Mouse (Mus musculus): ENCODE measurements around the gene Aunip. TPM values are rescaled to one million over a fixed set of nuclear protein-coding genes. Genes with fewer than 3 reads are reported as not detected.

The Aunip gene
- polyA plus RNA-seq, 2 experiments from 2014 or later = 0.26 to 1.2 TPM

- no peak for ATAC-seq
Observed at GRCm38 (mm10) chr4:134557626-134558249, 46.9 kb downstream of the Aunip start.

DNA sequence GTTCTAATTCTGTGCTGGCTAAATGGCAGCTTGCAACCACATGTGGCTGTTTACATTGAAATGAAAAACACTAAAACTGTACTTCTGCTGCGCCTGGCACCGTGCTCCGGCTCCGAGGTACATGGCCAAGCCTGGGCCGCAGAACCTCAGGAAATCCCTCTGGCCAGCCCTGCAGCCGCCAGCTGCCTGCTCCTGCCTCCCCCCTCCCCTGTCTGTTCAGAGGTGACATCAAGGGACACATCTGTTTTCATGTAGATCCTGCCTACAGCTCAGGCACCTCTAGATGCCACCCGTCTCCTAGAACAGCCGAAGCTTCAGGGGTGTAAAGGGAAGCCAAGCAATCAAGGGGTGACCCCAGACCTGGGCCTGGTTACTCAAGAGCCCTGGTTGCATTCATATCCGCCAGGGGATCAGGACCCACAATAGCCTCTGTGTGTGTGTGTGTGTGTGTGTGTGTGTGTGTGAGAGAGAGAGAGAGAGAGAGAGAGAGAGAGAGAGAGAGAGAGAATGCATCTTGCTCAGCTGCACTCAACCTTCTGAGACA is 47.8 kb downstream of the Aunip start:
- ATAC-seq = no peak

- no peak for ATAC-seq
Observed at GRCm38 (mm10) chr4:134559154-134559553, 48.4 kb downstream of the Aunip start.

GRCm38 (mm10) chr4:134560699-134561098 is 49.9 kb downstream of the Aunip start:
- ATAC-seq = no peak

DNA sequence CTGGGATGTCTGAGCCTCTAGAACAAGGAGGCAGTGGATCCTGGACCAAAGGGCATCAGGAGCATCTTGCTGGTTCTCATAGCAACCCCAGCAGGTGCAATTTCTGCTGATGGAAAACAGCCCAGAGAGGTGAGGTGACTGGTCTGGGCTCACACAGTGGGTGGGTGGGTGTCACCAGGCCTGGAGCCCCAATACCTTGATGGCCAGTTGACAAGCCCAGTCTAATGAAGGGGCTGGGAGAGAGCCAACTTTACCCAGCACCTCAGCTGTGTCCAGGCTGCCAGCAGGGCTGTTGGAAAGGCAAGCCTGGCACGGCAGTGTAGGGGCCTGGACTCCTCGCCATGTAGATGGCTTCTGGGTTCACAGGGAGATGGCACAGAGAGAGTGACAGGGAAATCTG is 51.2 kb downstream of the Aunip start:
- ATAC-seq = no peak

GRCm38 (mm10) chr4:134563624-134564023 is 52.8 kb downstream of the Aunip start:
- ATAC-seq = no peak

GRCm38 (mm10) chr4:134564093-134564492 is 53.3 kb downstream of the Aunip start:
- no peak for ATAC-seq

DNA sequence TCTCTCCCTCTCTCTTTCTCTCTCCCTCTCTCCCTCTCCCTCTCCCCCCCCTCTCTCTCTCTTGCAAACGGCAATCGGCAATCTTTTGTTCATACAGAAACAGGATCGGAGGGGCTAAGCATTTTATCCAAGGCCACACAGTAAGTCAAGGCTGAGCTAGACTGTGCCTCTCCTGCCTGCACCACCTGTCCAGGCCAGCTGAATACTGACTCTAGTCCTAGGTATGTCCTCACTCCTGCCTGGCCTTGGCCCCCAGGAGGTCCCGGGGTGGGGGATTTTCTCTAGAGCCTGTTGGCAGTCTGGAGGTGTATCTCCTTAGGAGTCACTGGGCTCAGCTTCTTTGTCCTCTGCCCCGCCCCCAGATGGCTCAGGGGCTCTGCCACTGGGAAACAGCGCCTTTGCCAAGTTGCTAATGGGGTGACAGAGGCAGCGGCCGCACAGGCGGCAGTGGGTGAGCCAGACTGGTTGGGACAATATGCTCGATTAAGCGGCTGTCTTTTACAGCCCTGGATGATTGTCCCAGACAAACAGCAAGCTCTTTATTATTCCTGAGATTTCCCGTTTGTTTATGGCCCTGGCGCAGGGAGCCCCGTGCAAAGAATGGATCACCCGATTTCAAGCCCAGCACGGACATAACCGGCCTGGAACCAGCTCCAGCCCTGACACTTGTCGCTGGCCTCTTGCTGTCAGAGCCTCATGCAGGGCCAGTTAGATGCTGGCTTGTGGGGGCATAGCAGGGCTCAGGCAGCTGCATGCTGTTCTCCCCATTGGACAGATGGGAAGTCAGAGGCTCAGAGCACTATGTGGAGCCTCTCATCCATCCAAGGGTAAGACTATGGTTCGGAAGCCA is 56.8 kb downstream of the Aunip start:
- ATAC-seq = no peak

DNA sequence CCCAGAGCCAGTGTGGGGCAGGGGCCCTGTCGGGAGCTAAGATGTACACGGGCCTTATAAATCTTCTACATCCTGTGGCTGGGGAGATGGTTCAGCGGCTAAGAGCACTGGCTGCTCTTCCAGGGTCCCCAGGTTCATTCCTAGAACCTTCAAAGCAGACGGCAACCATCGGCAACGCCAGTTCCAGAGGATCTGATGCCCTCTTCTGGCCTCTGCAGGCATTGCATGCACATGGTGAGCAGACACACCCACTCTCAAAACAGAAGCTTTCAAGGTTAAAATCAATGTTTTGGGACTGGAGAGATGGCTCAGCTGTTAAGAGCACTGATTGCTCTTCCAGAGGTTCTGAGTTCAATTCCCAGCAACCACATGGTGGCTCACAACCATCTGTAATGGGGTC is 58.4 kb downstream of the Aunip start:
- no peak for ATAC-seq

- ATAC-seq = no peak
Observed at GRCm38 (mm10) chr4:134569831-134570230, 59.0 kb downstream of the Aunip start.

DNA sequence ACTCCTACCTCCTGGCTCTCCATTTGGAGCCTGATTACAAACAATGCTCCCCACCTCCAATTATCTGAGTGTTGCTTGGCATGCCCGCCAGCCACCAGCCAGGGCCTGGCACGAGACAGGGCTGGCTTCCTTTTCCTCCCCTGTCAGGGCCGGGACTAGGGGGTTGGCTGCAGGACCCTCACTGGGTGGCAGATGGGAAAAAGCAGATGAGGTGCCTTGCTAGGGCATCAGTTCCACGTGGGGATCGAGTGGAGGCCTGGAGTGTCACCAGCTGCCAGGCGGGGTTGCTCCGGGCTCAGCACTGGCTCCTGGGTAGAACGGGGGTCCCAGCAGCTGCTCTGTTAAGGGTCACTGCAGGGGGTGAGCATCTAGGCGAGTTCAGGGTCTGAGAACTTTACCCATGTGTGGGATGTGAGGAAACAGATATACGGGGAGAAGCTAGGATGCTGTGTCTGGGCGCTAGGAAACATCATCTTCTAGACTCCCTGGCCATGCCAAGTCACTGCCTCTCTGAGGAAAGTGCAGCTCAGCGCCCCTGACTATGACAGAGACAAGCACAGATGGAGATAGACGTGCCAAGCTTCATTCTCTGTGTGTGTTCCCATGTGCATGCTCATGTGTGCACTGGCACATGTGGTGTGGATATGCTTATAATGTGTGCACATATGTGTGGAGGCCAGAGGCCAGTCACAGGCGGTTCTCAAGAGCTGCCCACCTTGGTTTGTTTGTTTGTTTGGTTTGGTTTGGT is 60.1 kb downstream of the Aunip start:
- no peak for ATAC-seq

DNA sequence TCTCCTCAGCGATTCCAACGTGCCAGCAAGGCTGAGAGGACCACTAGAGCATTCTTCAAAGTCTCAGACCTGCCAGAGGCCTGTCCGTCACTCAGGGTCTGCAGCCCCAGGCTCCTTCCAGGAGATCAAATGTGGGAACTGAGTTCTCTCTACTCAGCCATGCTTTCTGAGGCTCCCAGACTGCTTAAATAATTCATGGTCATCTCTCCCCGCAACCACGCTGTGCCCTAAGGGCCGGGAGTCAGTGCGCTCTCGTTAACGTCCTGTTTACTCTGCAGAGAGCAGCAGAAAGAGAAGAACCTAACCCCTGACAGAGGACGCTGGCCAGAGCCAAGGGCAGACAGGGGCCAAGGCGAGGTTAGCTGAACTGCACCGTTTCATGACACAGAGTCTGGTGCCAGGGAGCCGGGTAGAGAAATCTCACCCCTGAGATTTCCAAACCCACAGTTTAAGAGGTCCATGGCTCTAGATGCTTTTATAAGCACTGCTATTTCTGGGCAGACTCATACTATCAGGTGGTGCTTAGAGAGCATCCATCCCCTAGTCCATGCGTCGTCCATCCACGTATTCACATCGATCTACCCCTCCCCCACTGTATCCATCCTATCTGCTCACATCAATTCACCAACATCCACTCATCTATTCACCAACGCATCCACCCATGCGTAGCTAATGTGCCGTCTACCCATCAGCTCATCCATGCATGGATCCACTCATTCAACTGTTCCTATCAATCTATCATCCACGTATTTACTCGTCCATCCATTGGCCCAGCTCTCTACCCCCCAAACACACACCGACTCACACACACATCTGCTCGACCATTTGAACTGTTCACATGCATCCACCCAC is 61.9 kb downstream of the Aunip start:
- ATAC-seq = no peak

Other genes with a start within 250 kb of the Aunip start
- 10 to 100 TPM; 20.7 to 24.2 TPM for gene Pdik1l, start 223.1 kb upstream of the Aunip start, polyA plus RNA-seq (2017; shearing (Covaris generic))
- not detected for gene Trim63, start 195.9 kb upstream of the Aunip start, polyA plus RNA-seq (2017; shearing (Covaris generic))
- gene Slc30a2, start 167.8 kb upstream of the Aunip start, polyA plus RNA-seq (2017; shearing (Covaris generic)) = under 1 TPM; 0.19 TPM
- 1 to 10 TPM; 2.2 to 2.3 TPM for gene Extl1, start 127.1 kb upstream of the Aunip start, polyA plus RNA-seq (2017; shearing (Covaris generic))
- 1 to 10 TPM in 1 of 2 experiments, under 1 TPM in 1; 0.30 to 2.4 TPM for gene Pafah2, start 114.7 kb upstream of the Aunip start, polyA plus RNA-seq (2017; shearing (Covaris generic))
- 100 to 1,000 TPM in 1 of 2 experiments, 10 to 100 TPM in 1; 80.7 to 125 TPM for gene Stmn1, start 42.7 kb upstream of the Aunip start, polyA plus RNA-seq (2017; shearing (Covaris generic))
- 10 to 100 TPM; 21.3 to 56.0 TPM for gene Paqr7, start 14.3 kb upstream of the Aunip start, polyA plus RNA-seq (2017; shearing (Covaris generic))
- gene Mtfr1l, start 24.4 kb downstream of the Aunip start, polyA plus RNA-seq (2017; shearing (Covaris generic)) = 100 to 1,000 TPM in 1 of 2 experiments, 10 to 100 TPM in 1; 83.6 to 119 TPM
- 1 to 10 TPM in 1 of 2 experiments, under 1 TPM in 1; 0.19 to 1.9 TPM for gene Selenon, start 41.2 kb downstream of the Aunip start, polyA plus RNA-seq (2017; shearing (Covaris generic))
- gene Man1c1, start 193.3 kb downstream of the Aunip start, polyA plus RNA-seq (2017; shearing (Covaris generic)) = 1 to 10 TPM; 1.0 to 1.4 TPM